Mouse (Mus musculus): ENCODE data around the gene Dguok. TPM values are rescaled to one million over a fixed set of nuclear protein-coding genes. Genes with fewer than 3 reads are reported as not detected.

Gene Dguok
- total RNA-seq (2015) (40.2 and 51.7 TPM in 2 replicates), total RNA-seq (2017) (34.3 and 35.3 TPM in 2 replicates)

DNA sequence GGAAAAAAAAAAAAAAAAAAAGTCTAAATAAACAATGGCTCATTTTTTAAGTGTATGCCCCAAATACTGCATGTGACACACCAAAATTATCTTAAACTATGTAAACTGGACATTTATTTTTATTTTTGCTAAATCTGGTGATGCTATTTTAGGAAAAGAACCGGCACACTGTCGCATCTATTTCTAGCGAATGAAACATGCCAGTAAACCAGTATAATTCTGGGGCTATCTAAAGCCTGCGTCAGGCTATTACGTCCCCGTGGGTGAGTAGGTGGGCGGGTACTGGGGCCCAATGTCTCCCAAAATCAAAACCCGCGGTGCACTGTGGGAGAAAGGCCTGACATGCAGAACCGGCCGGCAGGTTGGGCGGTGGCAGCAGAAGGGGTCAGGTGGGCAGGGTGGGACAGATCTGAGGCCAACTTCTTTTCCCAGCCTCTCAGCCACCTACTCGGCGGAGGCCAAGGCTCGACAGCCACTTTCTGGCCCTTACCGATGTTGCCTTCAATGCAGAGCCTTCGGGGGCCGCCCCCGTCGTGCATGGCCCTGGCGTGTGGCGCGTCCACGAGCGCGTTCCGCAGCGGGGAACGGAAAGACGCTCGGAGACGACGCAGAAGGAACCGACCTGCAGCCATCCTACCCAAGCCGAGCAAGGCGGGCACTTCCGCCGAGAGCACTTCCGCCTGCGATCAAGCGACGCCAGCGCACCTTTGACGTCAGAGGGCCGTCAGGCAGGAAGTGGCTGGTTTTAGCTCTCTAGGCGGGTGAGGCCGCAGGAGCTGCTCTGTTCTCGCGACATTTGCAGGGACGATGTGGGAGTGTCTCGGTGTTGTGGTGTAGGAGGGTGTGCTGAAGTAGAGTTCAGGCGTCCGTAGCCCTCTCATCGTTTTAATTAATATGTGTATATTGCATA, at the start of gene Dguok:
TSS of gene Dguok (minus strand) at position 712 of the 910 bp plus-strand sequence.
- peak; percentile 93 for ATAC-seq (replicated peaks; ENCODE audit: poor library complexity)

DNA sequence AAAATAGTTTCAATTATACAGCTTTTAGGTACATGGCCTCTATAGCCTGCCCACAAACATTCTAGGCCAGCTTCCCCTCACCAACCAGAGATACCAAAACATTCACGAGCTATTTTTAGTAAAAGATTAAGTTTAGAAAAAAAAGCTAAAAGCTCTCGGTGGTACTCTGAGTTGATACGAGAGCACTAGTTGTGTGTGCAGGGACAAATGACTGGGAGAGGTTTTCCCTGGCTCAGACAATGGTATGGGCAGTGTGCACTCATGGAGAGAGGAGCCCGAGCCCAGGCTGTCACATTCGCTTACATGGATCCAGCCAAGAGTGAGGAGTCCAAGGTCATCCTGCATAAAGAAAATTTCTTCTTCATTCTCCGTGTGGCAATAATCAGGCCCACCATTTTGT, 49.2 kb upstream of the Dguok start:
- ATAC-seq (replicated peaks; ENCODE audit: poor library complexity) = no peak

DNA sequence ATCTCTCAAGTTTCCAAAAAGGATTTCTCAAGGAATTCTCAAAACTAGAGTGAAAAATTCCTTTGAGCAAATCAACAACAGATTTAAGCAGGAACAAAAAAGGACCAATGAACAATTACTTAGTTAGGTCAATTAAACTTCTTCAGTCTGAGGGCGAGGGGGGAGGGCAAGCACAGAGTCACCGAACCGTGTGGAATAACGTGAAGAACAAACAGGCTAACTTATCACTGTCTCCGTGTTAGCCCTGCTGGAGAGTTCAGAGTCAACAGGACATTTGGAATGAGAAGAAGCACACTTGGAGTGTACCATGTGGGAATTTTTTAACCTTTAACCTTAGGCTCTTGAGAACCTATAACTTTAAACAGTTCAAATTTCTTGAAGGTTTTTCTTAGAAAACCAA, 41.6 kb upstream of the Dguok start:
- no peak for ATAC-seq (replicated peaks; ENCODE audit: poor library complexity)

DNA sequence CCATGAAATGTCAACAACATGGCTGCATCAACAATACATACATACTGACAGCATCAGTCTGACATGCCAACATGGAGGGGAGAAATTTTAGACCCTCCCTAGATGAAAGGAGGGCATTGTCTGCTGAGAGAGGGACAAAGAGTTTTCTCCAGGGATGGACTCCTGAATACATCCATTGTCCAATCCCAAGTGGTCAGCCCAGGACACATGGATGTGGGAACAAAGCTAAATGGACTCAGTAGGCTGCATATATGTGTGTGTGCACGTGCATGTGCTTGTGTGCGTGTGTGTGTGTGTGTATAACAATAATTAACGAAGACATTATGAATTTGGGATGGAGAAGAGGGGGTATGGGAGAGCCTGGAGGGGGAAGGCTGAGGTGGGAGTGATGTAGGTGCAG, 39.0 kb upstream of the Dguok start:
- ATAC-seq (replicated peaks; ENCODE audit: poor library complexity) = no peak

DNA sequence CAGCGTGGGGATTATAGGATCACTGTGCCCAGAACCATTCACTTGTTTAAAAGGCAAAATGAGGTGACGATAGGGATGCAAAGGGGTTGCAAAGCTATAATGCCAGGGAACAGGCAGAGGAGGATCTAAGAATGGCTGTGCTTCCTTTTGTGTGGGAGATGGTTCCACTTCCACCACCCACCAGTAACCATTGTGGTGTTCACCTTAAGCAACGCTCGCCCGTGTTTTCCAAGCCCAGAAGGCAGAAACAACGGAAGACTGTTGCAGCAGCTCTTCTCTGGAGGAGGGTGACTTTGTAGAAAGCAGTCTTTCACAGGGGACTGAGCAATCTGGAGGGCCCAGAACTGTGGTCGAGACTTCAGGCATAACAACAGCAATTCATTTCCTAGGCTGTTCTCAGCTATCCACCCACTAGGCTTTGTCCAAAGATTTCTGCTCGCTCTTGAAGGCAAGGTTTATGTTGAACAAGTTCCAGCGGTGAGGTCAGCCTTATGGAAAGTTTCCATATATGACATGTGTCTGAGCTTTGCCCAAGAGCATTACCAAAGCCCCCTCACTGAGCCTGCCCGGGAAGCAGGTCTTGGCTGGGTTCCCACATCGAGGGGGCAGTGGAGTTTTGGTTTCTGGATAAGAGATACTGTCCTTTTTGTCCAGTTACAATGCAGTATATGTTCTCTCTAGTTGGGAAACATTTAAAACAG, 35.1 kb upstream of the Dguok start:
- ATAC-seq (replicated peaks; ENCODE audit: poor library complexity) = no peak

DNA sequence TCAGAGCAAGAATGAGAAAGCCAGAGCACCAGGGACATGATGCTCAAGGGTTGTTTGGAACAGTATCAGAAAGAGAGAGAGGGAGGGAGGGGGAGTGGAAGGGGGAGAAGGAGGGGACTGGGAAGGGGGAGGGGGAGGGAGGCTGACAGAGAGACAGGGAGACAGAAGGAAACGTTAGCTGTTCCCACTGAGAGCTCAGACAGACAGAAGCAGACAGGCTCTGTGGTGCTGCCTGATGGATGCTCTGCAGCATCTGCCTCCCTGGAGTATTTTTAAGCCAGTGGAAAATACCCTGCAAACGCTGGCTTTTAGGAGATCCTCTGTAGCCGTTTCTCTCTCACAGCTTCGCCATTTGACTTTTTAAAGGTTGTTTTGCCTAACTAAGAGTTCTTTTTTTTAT, 33.2 kb upstream of the Dguok start:
- ATAC-seq (replicated peaks; ENCODE audit: poor library complexity) = no peak

DNA sequence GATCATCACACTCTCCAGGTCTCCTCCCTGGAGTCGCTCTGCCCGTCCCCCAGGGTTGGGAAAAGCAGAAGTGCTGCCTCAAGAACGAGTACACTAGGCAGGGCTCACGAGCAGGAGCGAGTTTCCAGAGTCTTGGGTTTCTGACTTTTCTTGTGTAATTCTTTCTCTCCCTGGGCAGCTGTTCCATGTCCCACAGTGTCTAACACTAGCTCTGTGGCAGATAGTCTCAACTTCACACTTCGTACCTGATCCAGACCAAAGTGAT, 30.0 kb upstream of the Dguok start:
- ATAC-seq (replicated peaks; ENCODE audit: poor library complexity) = peak; percentile 50

DNA sequence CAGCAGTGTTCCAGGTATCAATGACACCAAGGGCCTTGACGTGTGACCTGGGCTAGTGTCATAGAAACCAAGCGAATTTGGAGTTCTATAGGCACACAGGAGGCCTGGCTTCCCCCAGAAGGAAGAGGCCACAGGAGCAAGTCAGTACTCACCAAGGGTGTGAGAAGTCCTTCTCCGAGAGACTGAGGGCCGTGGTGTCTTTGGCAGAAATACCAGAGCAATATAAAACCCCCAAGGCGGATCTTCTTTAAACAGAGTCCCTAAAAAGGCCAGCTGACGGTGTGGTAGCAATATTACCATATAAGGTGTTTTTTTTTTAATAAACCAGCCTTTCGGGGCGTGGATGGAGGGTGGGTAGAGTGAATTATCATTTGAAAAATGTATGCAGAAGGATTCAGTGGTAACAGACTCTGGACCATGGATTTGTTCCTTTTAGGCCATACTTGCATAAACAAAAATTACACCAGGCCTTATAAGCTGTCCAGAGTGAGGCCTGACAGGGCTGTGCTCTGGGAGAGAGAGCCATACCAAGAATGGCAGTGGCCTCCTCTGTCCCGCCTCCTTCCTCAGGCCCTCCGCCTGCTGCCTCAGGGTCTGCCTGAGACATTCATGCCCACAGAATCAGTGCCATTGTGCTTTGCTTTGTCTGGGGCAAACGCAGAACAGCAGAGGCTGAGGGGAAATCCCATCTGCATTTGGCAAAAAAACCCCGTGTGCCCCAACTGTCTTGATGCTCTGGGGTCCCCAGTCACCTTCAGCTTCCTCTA, 29.4 kb upstream of the Dguok start, which contains the start of gene Actg2:
TSS of gene Actg2 (minus strand) at position 238 of the 767 bp plus-strand sequence.
- no peak for ATAC-seq (replicated peaks; ENCODE audit: poor library complexity)

DNA sequence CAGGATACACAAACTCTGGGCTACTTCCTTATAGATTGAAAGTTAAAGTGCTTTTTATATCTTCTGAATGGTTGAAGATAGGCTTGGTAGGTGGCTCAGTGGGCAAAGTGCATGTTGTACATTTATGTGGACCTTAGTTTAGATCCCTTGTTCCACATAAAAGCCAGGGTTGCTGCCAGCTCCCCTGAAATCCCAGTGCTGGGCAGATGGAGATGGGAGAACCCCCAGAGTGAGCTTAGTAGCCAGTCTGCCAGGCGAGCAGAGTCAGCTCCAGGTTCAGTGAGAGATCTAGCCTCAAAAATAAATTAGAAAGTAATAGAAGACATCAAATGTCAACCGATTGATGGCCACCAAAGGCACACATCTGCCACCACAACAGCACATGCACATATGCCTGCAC, 25.8 kb upstream of the Dguok start:
- ATAC-seq (replicated peaks; ENCODE audit: poor library complexity) = no peak

DNA sequence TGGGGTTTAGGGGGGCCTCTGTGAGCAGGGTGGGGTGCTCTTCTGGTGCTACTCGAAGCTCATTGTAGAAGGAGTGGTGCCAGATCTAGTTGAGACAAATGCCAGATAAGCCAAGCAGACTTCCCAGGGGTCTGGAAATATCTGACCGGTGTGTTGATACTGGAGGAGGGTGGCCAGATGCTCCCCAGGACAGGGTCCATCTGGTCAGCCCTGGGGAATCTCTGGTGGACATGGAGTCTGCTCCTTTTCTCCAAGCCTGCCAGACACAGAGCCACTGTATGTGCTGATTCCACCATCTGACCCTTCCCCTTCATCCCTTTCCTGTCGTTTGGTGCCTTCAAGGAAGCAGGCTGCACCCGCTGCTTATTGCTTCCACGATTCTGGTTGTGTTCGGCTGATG, 16.4 kb upstream of the Dguok start:
- no peak for ATAC-seq (replicated peaks; ENCODE audit: poor library complexity)

DNA sequence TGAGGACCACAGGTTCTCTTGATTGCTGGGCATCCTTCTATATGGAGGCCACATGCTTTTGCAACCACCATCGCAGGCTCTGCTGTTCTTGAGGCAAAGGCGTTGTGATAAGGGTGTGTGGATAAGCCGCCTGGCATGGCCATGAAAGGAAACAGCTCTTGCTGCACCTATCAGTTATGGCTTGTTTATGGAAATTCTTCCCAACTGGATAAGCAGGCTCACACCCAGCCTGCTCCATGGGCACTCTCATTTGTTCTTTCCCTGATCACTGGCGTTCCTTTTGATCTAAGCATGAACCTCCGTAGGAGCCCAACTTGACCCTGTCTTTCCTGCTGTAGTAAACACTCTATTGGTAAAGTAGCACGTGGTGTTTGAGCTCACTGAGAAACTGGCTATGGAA, 15.0 kb upstream of the Dguok start:
- no peak for ATAC-seq (replicated peaks; ENCODE audit: poor library complexity)

DNA sequence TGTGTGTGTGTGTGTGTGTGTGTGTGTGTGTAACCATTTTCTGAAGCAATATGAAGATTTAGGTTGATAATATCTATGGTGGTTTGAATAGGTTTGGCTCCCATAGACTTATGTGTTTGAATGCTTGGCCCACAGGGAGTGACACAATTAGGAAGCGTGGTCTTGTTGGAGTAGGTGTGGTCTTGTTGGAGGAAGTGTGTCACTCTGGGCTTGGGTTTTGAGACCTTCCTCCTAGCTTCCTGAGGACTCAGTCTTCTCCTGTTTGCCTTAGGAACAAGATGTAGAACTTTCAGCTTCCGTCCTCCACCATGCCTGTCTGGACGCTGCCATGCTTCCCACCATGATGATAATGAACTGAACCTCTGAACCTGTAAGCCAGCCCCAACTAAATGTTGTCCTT, 11.9 kb upstream of the Dguok start:
- ATAC-seq (replicated peaks; ENCODE audit: poor library complexity) = peak; percentile 39

DNA sequence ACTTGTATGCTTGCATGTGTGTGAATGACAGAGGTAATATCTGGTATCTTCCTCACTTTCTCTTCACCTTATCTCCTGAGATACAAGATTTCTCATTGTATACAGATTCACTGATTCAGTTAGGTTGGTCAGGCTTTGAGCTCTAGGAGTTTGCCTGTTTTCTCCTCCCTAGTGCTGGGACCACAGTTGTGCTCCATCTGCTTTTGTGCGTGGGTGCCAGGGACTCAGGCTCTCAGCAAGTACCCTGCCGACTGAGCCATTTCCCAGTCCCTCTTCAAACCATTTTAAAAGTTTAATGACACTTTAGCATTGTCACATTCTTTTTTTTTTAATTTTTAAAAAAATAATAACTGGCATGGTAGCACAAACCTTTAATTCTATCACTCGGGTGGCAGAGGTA, 8.4 kb upstream of the Dguok start:
- ATAC-seq (replicated peaks; ENCODE audit: poor library complexity) = no peak

DNA sequence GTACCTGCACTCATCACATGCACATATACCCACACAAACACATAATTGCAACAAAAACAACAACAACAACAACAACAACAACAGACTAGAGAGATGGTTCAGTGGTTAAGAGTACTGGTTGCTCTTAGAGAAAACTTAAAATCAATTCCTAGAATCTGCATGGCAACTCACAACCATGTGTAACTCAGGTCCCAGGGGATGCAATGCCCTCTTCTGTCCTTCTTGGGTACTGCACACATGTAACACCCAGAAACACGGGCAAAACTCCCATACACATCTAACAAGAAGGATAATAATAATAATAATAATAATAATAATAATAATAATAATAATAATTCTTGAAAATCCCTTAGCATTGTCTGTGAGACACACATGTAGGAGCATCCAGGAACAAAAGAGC, 5.7 kb upstream of the Dguok start:
- peak; percentile 97 for ATAC-seq (replicated peaks; ENCODE audit: poor library complexity)

DNA sequence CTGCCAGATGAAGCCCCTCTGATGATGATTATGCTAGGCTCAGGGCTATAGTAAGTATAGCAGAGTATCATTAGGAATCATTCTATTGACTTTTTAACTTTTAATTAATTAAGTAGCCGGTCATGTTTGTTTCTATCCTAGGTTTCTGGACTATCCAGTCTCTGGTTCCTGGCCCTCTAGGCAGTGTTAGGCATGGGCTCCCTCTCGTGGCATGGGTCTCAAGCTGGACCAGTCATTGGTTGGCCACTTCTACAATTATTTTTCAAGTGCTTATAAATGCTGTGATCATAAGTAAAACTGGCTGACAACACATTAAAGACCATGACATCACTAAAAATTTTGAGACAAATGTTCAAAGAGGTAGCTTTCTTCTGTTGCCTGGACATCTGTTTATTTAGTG, 3.4 kb upstream of the Dguok start:
- ATAC-seq (replicated peaks; ENCODE audit: poor library complexity) = no peak

DNA sequence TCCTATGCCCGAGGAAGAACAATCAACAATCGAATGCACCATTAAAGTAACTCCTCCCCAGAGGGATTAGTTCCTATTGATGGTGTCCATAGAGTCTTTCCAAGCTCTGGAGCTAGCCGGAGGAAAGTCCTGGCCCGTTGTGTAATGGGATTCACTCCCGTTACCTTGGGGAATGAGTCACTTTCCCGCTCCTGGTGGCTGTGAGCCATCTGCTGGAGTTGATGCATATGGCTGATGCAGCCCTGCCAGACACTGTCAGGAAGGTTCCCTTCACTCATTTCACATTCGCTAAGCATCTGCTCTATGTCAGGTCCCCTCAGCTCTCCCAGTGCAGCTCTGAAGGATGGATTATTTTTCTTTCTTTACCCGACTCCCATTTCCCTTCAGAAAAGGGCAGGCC, 2.7 kb upstream of the Dguok start:
- ATAC-seq (replicated peaks; ENCODE audit: poor library complexity) = no peak

DNA sequence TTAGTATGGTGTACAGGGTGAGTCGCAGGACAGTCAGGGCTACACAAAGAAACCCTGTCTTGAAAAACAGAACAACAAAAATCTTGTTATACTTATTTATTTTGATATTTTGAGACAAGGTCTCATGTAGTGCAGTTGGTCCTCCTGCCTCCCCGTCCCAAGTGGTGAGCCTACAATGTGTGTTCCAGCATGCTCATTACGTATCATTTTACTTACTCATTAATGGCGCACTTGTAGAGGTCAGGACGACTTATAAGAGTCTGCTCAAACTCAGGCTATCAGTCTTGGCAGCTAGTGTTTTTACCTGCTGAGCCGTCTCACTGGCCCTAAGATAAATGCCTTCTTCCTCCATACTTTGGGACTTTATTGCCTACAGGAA, 388 bp upstream of the Dguok start:
- 0 out of 2 replicates have a peak, but pooled peaks have one; percentile 10 for ATAC-seq (replicated peaks; ENCODE audit: poor library complexity)

DNA sequence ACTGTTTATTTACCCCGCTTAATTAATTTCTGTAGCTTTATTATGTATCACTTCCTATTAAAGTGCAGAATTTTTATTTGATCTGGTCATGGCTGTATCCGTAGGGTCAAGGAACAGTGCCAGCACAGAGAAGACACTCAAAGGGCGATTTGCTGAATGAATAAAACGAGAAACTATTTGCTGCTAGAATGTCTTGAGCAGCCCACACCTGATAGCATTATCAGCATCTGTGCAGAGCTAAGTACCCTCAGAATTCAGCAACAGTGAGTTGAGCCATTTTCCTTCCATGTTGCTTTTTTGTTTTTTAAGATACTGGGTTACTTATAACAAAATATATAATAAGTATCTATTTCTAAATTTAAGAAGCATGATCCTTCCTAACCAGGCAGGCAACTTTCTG, 1.2 kb downstream of the Dguok start:
- ATAC-seq (replicated peaks; ENCODE audit: poor library complexity) = no peak

DNA sequence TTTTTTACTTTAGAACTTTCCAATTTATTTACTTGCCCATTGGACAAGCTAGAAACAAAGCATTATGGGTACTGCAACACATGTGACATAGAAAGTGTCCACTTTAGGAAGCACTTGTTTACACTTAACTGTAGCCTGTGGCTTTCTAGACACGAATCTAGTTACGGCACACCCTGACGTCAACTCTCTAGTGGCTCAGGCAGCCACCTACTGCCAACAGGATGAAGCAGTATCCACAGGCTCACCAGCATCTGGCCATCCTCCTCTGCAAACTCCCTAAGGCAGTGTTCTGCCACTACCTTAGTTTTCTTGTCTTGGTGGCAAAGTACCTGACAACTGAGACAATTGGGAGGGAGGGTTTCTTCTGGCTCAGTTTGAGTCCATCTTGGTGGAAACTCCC, 3.4 kb downstream of the Dguok start:
- ATAC-seq (replicated peaks; ENCODE audit: poor library complexity) = no peak

DNA sequence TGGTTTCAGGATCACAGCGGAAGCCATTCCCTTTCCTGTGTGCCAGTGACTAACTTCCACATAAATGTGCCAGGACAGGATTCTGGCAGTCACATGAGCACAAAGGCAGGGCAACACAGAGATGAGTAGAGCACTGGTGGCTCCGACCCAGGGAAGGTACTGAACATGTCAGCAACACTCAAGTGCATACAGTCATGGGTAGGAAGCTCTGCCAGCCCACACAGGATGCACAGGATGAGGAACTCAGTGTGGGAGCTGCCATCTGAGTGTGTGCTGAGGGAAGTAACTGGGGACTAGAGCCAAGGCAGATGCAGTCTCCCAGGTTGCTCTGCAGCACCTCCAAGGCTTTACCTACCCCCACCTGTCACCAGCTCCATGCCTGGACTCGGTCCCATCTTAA, 4.1 kb downstream of the Dguok start:
- peak; percentile 26 for ATAC-seq (replicated peaks; ENCODE audit: poor library complexity)

DNA sequence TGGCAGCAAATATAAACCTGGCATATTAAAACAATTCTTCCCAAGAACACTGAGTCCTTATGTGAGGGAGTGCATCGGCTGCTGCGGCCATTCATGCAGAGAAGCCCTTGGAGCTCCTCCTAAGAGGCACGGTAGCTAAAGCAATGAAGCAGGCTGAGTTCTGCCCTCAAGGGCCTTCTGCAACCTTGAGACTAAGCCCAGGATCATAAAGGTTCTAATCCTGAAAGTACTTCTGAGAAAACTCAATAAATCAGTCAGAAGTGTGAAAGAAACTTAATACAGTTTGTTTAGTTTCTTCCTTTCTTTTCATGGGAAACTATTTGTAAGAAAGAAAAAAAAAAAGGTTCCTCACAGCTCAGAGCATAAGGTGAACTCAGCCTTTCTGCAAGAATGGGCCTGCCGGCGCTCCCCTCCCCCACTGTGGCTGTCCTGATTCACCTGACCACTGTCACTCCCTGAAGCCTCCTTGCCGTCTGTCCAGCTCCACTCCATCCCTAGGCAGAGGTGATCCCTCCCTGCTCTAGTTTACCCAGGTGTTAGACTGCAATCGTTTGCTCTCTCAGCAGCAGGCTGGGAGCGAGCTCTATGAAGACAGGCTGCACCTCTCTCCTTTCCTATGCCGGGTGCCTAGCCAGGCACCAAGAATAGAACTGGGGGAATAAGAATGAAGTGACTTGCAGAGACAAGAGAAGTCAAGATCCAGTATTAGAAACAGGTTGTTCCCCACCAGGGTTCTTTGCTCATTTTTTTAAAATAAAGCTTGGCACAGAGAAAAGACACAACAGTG, 5.1 kb downstream of the Dguok start:
- no peak for ATAC-seq (replicated peaks; ENCODE audit: poor library complexity)

Data from megakaryocyte progenitor cell, adult 5-6 weeks (primary cell).